Mouse (Mus musculus) heart, postnatal 0 days (tissue): ENCODE measurements at regions not wholly inside any gene's neighbourhood (a gene's known extent, or its start where the extent isn't known, plus 50 kb on each side); places are given as distances from the start of the nearest gene placed in this dataset.
A peak's percentile ranks its signal among the peaks of the same experiment; 100 is the strongest.

Experiments used
- ATAC-seq: fragments of 200-750 bp; cut with Nextera tagmentation; 2 replicates; pipeline ENCODE4 v1.8.0; 2017; ENCODE audit warnings: low read depth, moderate number of reproducible peaks, moderate library complexity; ENCODE audit not compliant: insufficient read depth
- DNase-seq: peaks from one replicate; pipeline ENCODE4 v3.0.0-alpha.2; 2016; ENCODE audit warnings: low spot score
- H3K27ac ChIP-seq: fragments of 300-500 bp; sonication (generic); 2 replicates; pipeline ENCODE4 v1.5.1; 2014; ENCODE audit warnings: low read depth, mild to moderate bottlenecking
- H3K27me3 ChIP-seq: fragments of 300-500 bp; sonication (generic); 2 replicates; pipeline ENCODE4 v1.6.1; 2014; ENCODE audit warnings: low read length, mixed read lengths; ENCODE audit not compliant: control insufficient read depth, insufficient read depth
- H3K36me3 ChIP-seq: fragments of 300-500 bp; sonication (generic); replicated peaks from 2 replicates; pipeline ENCODE4 v1.6.1; 2014; ENCODE audit warnings: low read length, mixed read lengths; ENCODE audit not compliant: control insufficient read depth, insufficient read depth
- H3K4me1 ChIP-seq: fragments of 300-500 bp; sonication (generic); 2 replicates; pipeline ENCODE4 v1.6.1; 2014; ENCODE audit warnings: antibody characterized with exemption; ENCODE audit not compliant: control insufficient read depth, insufficient read depth
- H3K4me2 ChIP-seq: fragments of 300-500 bp; sonication (generic); 2 replicates; pipeline ENCODE4 v1.6.1; 2014; ENCODE audit warnings: low read depth, mild to moderate bottlenecking, low read length, moderate library complexity
- H3K4me3 ChIP-seq: fragments of 300-500 bp; sonication (generic); 2 replicates; pipeline ENCODE4 v1.5.1; 2014; ENCODE audit warnings: low read depth, low read length
- H3K9ac ChIP-seq: fragments of 300-500 bp; sonication (generic); replicated peaks from 2 replicates; pipeline ENCODE4 v1.6.1; 2014; ENCODE audit warnings: low read depth, low read length, mixed read lengths
- H3K9me3 ChIP-seq: fragments of 300-500 bp; sonication (generic); replicated peaks from 2 replicates; pipeline ENCODE4 v1.6.1; 2016; ENCODE audit warnings: low read length; ENCODE audit not compliant: control insufficient read depth
- CTCF ChIP-seq: IDR thresholded peaks from 2 replicates; pipeline ENCODE4 v1.5.1; 2016; ENCODE audit warnings: antibody characterized with exemption, control low read depth, low read depth
- EP300 ChIP-seq: IDR thresholded peaks from 2 replicates; pipeline ENCODE4 v1.6.1; 2016; ENCODE audit warnings: antibody characterized with exemption, low read depth
- WGBS: fragments of 180-500 bp; shearing (Covaris S2); extraction: QIAGEN DNeasy Blood & Tissue Kit; methylation state at CpG from one replicate; pipeline ENCODE4 v1.1.7; 2014; 5-methylcytosine and 5-hydroxymethylcytosine counted together

DNA sequence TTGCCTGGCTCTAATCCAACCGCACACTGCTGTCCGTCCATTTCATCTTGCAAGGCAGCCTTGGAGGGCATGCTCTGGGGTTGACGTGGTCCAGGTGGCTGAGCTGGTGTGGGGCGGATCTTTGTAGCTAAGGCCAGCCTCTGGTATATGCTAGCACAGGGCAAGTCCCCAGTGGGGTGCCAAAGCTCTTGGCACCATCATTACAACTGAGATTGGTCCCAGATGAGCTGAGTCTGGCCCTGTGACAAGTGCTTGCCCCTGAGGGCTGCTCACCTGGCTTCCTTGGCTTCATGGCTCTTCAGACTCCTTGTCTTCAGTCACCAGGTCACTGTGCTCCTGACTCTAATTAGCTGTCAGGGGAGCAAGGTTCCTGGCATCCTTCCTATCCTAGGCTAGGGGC, 78.3 kb upstream of the Rxra start:
- no peak overlapping the region for H3K4me3 ChIP-seq
- no peak for DNase-seq
- ATAC-seq, result no peak
- H3K27ac ChIP-seq, result no peak overlapping the region
- H3K9me3 ChIP-seq, result no peaks in the 10 kb centered on the region
- H3K4me2 ChIP-seq, result no peak overlapping the region
- H3K27me3 ChIP-seq, result peaks cover 4% of the 10 kb centered on the region; the same call in 1 of the 2 replicates
- H3K9ac ChIP-seq, result no peak overlapping the region
- no peaks in the 10 kb centered on the region for H3K36me3 ChIP-seq
- TF ChIP-seq EP300 (no peak), CTCF (no peak)
- WGBS, result 80% methylated on average over 4 of the region's 4 CpGs
- 0 out of 2 replicates have a peak, but pooled peaks cover 5% of the 10 kb centered on the region for H3K4me1 ChIP-seq

DNA sequence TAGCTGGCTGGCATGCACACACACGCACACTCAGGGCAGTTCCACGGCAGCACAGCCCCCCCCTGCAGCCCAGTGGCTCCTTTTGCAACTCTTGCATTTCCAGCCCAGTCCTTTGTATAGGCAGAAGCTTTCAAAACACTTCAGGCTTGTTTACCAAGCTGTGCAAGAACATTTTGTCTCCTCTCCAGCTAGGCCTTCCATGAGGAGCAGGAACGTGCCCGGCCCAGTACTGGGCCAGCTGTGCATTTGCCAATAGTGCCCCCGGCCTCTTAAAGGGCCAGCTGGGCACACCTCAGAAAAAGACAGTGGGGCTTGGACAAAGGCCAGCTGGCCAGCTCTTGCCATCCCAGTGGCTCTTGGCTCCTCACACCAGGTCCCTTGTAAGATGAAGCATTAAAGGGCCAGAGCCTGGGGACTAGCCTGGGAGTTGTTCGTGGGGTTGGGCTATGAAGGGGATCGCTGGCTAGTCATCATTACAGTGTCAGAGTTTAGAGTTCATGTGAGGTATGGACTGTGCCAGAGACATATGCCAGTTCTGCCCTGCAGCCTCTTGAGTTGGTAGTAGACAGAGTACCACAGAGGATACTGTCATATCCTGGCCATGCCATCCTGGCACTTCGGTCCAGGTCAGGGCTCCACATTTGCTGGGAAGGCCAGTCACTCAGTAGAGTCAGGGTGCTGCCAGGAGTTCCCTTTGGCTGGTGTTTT, 77.0 kb upstream of the Rxra start:
- peak; percentile 50; the same call in 1 of the 2 replicates for ATAC-seq
- no peak overlapping the region for H3K9ac ChIP-seq

DNA sequence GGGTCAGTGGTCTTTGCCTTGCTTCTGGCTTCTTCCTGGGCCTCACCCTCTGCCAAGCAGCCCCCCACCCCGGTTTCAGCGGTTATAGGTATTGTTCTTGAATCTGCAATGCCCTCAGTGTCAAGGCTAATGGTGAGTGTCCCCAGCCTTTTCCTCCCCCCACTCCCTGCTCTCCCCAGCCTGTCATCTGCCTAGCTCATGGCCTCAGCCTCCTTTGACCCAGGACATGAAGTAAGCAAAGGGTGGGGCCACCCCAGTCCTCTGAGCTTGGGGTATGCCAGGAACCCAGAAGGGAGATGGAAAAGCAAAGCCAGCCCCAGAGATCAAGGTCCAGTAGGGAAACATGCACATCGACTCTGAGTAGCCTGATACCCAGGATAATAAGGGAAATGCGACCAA, 76.5 kb upstream of the Rxra start:
- Histone ChIP-seq H3K36me3 (no peaks in the 10 kb centered on the region), H3K4me2 (no peak overlapping the region), H3K27me3 (peaks cover 4% of the 10 kb centered on the region; the same call in 1 of the 2 replicates), H3K9ac (no peak overlapping the region), H3K4me3 (no peak overlapping the region), H3K4me1 (0 out of 2 replicates have a peak, but pooled peaks cover 5% of the 10 kb centered on the region), H3K9me3 (no peaks in the 10 kb centered on the region), H3K27ac (no peak overlapping the region)
- ATAC-seq (no peak), DNase-seq (no peak)
- TF ChIP-seq EP300 (no peak), CTCF (no peak)
- WGBS, result 85% methylated on average over 4 of the region's 4 CpGs

More for the DNA sequence above, 77.0 kb upstream of the Rxra start:
- Histone ChIP-seq H3K4me1 (0 out of 2 replicates have a peak, but pooled peaks cover 5% of the 10 kb centered on the region), H3K27ac (no peak overlapping the region), H3K4me2 (no peak overlapping the region), H3K27me3 (peaks cover 4% of the 10 kb centered on the region; the same call in 1 of the 2 replicates), H3K4me3 (no peak overlapping the region), H3K9me3 (no peaks in the 10 kb centered on the region), H3K36me3 (no peaks in the 10 kb centered on the region)
- WGBS, result 69% methylated on average over 8 of the region's 8 CpGs
- TF ChIP-seq CTCF (no peak), EP300 (peak; percentile 65)
- peak; percentile 26 for DNase-seq

DNA sequence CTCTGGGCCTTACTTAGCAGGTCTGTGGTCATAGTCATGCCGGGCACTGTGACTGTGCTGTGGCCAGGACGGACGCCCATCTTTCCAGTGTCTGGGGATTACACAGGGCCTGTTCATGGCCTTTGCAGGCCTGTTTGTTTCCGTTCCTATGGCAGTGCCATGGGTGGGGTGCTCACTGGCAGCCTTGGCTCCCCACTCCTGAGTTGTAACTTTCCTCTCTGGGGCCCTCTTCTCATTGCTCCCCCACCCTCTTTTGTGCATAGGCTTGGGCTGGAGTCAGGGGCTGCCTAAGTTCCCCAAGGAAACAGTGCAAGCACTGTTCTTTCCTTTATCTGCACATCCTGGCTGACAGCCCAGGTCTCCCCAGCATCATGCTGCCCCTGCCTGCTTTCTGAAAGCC, 72.9 kb upstream of the Rxra start:
- Histone ChIP-seq H3K27me3 (peaks cover 4% of the 10 kb centered on the region; the same call in 1 of the 2 replicates), H3K27ac (no peak overlapping the region), H3K4me1 (0 out of 2 replicates have a peak, but pooled peaks cover 5% of the 10 kb centered on the region), H3K9ac (no peak overlapping the region), H3K4me3 (no peak overlapping the region), H3K36me3 (no peaks in the 10 kb centered on the region), H3K9me3 (no peaks in the 10 kb centered on the region), H3K4me2 (no peak overlapping the region)
- DNase-seq (no peak), ATAC-seq (no peak)
- TF ChIP-seq EP300, result no peak
- no peak for TF ChIP-seq CTCF
- 74% methylated on average over 4 of the region's 4 CpGs for WGBS

DNA sequence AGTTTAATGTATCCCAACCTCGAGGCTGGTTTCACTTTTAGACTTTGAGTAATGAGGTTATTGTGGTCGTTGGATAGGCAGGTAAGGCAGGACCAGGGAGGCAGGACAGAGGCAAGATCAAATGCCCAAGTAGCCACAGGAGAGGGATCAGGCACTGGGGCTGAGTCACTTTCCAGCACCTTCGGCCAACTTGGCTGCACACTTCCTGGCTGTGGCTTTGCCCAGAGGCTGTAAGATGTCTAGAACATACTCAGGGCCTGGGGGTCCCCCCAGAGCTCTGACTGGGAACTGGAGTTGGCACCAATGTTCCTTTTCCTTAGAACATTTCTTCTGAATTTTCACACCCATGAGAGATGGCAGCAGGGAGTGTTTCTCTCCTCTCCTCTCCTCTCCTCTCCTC, 71.7 kb upstream of the Rxra start:
- no peak for ATAC-seq
- Histone ChIP-seq H3K4me3 (no peak overlapping the region), H3K9me3 (no peaks in the 10 kb centered on the region), H3K36me3 (no peaks in the 10 kb centered on the region), H3K9ac (no peak overlapping the region), H3K27ac (no peak overlapping the region), H3K4me1 (no peaks in the 10 kb centered on the region), H3K27me3 (peaks cover 4% of the 10 kb centered on the region; the same call in 1 of the 2 replicates), H3K4me2 (no peak overlapping the region)
- 65% methylated on average over 3 of the region's 3 CpGs for WGBS
- TF ChIP-seq CTCF (no peak), EP300 (no peak)
- DNase-seq, result no peak

DNA sequence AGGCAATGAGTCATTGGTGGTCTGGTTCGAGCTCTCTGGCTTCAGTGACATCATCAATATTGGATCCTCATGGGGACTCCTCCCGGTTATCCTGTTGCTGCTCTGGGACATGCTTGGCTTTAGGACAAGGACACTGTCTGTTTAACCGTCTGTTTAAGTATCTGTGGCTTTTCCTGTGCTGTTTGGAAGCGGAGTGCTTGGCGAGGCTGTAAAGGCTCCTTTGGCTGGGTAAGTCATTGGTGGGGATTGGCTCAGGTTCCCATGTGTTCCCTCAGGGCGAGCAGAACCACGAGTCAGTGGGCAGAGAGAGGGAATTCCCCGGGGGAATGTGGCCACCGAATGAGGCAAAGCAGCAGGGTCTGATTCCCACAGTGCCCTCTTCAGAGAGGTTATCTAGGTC, 69.4 kb upstream of the Rxra start:
- no peak overlapping the region for H3K4me2 ChIP-seq
- ATAC-seq, result peak; percentile 27; the same call in 1 of the 2 replicates
- TF ChIP-seq CTCF, result no peak
- TF ChIP-seq EP300, result no peak

More for the DNA sequence above, 69.4 kb upstream of the Rxra start:
- 54% methylated on average over 9 of the region's 9 CpGs for WGBS
- Histone ChIP-seq H3K36me3 (no peaks in the 10 kb centered on the region), H3K27me3 (no peaks in the 10 kb centered on the region), H3K9ac (no peak overlapping the region), H3K9me3 (no peaks in the 10 kb centered on the region), H3K4me1 (no peaks in the 10 kb centered on the region), H3K4me3 (no peak overlapping the region), H3K27ac (no peak overlapping the region)
- DNase-seq, result no peak
